Mouse (Mus musculus) mouse trophoblast stem cell (cell line): ENCODE measurements around the gene Zc3hav1.
"Not testable (repeated sequence)": the region's sequence is repeated elsewhere in the genome, so short reads cannot be mapped to it uniquely, and the experiment has no call there.

Experiments used
- in situ Hi-C, 2 experiments: fragments of 300-500 bp; cut with MseI, MboI; formaldehyde crosslinking; loops; 2 replicates in 1 of 2; 3 replicates in 1 of 2; pipeline ENCODE4 v1.15.1; 2025

Gene Zc3hav1

GRCm38 (mm10) chr6:38353811-38354722, at the start of gene Zc3hav1:
TSS of gene Zc3hav1 (minus strand) at chr6:38354603.
- in situ Hi-C loops: no loop called here

GRCm38 (mm10) chr6:38389671-38390070, 35.3 kb upstream of the Zc3hav1 start:
- in situ Hi-C loops: no loop called here

GRCm38 (mm10) chr6:38381129-38381771, 26.8 kb upstream of the Zc3hav1 start, which contains the start of gene Ttc26:
TSS of gene Ttc26 (plus strand) at chr6:38381469.
- in situ Hi-C loops: no loop called here

GRCm38 (mm10) chr6:38380764-38381128, 26.3 kb upstream of the Zc3hav1 start:
- in situ Hi-C loops: no loop called here

- in situ Hi-C loops: no loop called here
Measured at GRCm38 (mm10) chr6:38374271-38374670, 19.9 kb upstream of the Zc3hav1 start.

GRCm38 (mm10) chr6:38369945-38370344, 15.5 kb upstream of the Zc3hav1 start:
- in situ Hi-C loops: no loop called here

GRCm38 (mm10) chr6:38364121-38364520, 9.7 kb upstream of the Zc3hav1 start:
- in situ Hi-C loops: no loop called here

GRCm38 (mm10) chr6:38363370-38363769, 9.0 kb upstream of the Zc3hav1 start:
- in situ Hi-C loops: no loop called here

GRCm38 (mm10) chr6:38361937-38362336, 7.5 kb upstream of the Zc3hav1 start:
- in situ Hi-C loops: no loop called here

GRCm38 (mm10) chr6:38361065-38361464, 6.7 kb upstream of the Zc3hav1 start:
- in situ Hi-C loops: no loop called here

GRCm38 (mm10) chr6:38359736-38360499, 5.5 kb upstream of the Zc3hav1 start:
- in situ Hi-C loops: no loop called here

- in situ Hi-C loops: not testable (repeated sequence)
Measured at GRCm38 (mm10) chr6:38359044-38359735, 4.8 kb upstream of the Zc3hav1 start.

GRCm38 (mm10) chr6:38358253-38359027, 4.0 kb upstream of the Zc3hav1 start:
- in situ Hi-C loops: no loop called here

GRCm38 (mm10) chr6:38357603-38358252, 3.3 kb upstream of the Zc3hav1 start:
- in situ Hi-C loops: no loop called here

GRCm38 (mm10) chr6:38356661-38357433, 2.4 kb upstream of the Zc3hav1 start:
- in situ Hi-C loops: not testable (repeated sequence)

- in situ Hi-C loops: no loop called here
Measured at GRCm38 (mm10) chr6:38355862-38356261, 1.5 kb upstream of the Zc3hav1 start.

- in situ Hi-C loops: no loop called here
Measured at GRCm38 (mm10) chr6:38355354-38355823, 986 bp upstream of the Zc3hav1 start.

- in situ Hi-C loops: no loop called here
Measured at GRCm38 (mm10) chr6:38354723-38355353, 435 bp upstream of the Zc3hav1 start.

- in situ Hi-C loops: no loop called here
Measured at GRCm38 (mm10) chr6:38353181-38353580, 1.2 kb downstream of the Zc3hav1 start.
